Mouse (Mus musculus) heart, adult 2 months (tissue): ENCODE data around the gene Defb18. TPM values are rescaled to one million over a fixed set of nuclear protein-coding genes. Genes with fewer than 3 reads are reported as not detected.
"Not testable (repeated sequence)": the region's sequence is repeated elsewhere in the genome, so short reads cannot be mapped to it uniquely, and the experiment has no call there.

Experiments
- DNase-seq, 2 experiments: peaks; one replicate each; pipeline ENCODE4 v3.0.0; 2021
- H3K27ac ChIP-seq: fragments of 200-600 bp; 2 replicates; pipeline ENCODE4 v1.8.1; 2022
- H3K27me3 ChIP-seq: fragments of 200-500 bp; 2 replicates; pipeline ENCODE4 v1.6.1; 2012; ENCODE audit warnings: mild to moderate bottlenecking, low read length, inconsistent platforms, mixed read lengths; ENCODE audit not compliant: control insufficient read depth, insufficient read depth
- H3K36me3 ChIP-seq: fragments of 200-500 bp; 2 replicates; pipeline ENCODE4 v1.6.1; 2012; ENCODE audit warnings: low read length, inconsistent platforms; ENCODE audit not compliant: control insufficient read depth, insufficient read depth
- H3K4me1 ChIP-seq: fragments of 200-500 bp; 2 replicates; pipeline ENCODE4 v1.6.1; 2011; ENCODE audit warnings: low read length; ENCODE audit not compliant: control insufficient read depth, insufficient read depth
- H3K4me3 ChIP-seq: fragments of 200-600 bp; 2 replicates; pipeline ENCODE4 v1.8.1; 2022
- H3K79me2 ChIP-seq: fragments of 200-500 bp; replicated peaks from 2 replicates; pipeline ENCODE4 v1.6.1; 2012; ENCODE audit warnings: mild to moderate bottlenecking, inconsistent platforms, low read length, moderate library complexity, mixed read lengths; ENCODE audit not compliant: control insufficient read depth, insufficient read depth
- H3K9ac ChIP-seq: fragments of 200-500 bp; 2 replicates; pipeline ENCODE4 v1.6.1; 2012; ENCODE audit warnings: low read depth, mild to moderate bottlenecking, control low read depth, inconsistent platforms, low read length, mixed read lengths
- CTCF ChIP-seq: fragments of 200-600 bp; IDR thresholded peaks from 2 replicates; pipeline ENCODE4 v1.8.1; 2022; ENCODE audit warnings: antibody characterized with exemption, mild to moderate bottlenecking, moderate library complexity
- EP300 ChIP-seq: fragments of 200-500 bp; IDR thresholded peaks from 2 replicates; pipeline ENCODE4 v1.6.1; 2011; ENCODE audit warnings: low read depth, low read length, control low read depth; ENCODE audit not compliant: insufficient read depth
- POLR2A ChIP-seq: fragments of 200-500 bp; IDR thresholded peaks from 2 replicates; pipeline ENCODE4 v1.6.1; 2011; ENCODE audit warnings: mild to moderate bottlenecking, low read depth, low read length, control low read depth; ENCODE audit not compliant: insufficient read depth
- WGBS: fragments of 180-500 bp; shearing (Covaris S2); methylation state at CpG from one replicate; pipeline ENCODE4 v1.1.7; 2018; 5-methylcytosine and 5-hydroxymethylcytosine counted together
- intact Hi-C: fragments of 180-260 bp; cut with DNase I; formaldehyde crosslinking; loops from one replicate; pipeline ENCODE4 v1.15.1; 2025
- long read RNA-seq: library from polyadenylated mRNA; stranded (forward); transcript quantifications from one replicate; pipeline ENCODE4 v2.0.0, GENCODE M21; 2021
- polyA plus RNA-seq: library from polyadenylated mRNA; depleted of rRNA; stranded (reverse); fragments of >200 nt; gene quantifications from 2 replicates; pipeline ENCODE4 v1.2.3, GENCODE M21; 2012; rRNA removed
- total RNA-seq, 2 experiments: library from RNA; stranded (reverse); gene quantifications; 2 replicates each; pipeline ENCODE4 v1.2.3; 2021

Defb18 gene
- total RNA-seq (not detected), polyA plus RNA-seq (not detected in 2 replicates)
- long read RNA-seq, result 0 reads

DNA sequence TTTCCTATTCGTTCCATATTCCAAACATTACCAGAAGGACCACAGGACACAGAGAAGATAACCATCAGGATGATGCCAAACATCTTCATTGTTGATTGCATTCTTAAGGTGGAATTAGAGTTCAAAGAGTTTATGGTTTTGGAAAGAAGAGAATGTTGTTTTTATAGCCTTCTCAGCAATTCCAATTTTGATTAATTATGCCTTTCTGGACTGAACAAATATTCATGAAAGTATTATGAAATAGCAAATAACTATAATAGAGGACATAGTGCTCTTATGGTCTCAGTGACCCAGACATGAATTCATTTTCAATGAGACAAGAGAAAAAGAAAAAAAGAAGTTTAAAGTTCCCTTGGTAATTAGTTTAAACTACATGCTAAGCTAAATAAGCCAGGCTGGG lies at the start of gene Defb18:
Defb18 (minus strand) TSS at position 101 of the 400 bp plus-strand sequence.
- Histone ChIP-seq H3K36me3 (no peaks in the 10 kb centered on the region), H3K9ac (no peak within 1 kb of the TSS), H3K4me1 (no peaks in the 10 kb centered on the region), H3K27ac (no peak within 1 kb of the TSS), H3K4me3 (no peak within 1 kb of the TSS), H3K27me3 (no peaks in the 10 kb centered on the region), H3K79me2 (no peaks in the 10 kb centered on the region)
- DNase-seq, result no peak
- intact Hi-C loops, result no loop called here
- 46% methylated on average over 1 of the region's 1 CpGs for WGBS
- TF ChIP-seq CTCF, result no peak
- no peak for TF ChIP-seq POLR2A
- TF ChIP-seq EP300, result no peak

GRCm38 (mm10) chr1:18271095-18271494 lies 33.9 kb upstream of the Defb18 start:
- H3K9ac ChIP-seq, result no peak overlapping the region
- no peak overlapping the region for H3K27ac ChIP-seq
- DNase-seq, result no peak
- no peaks in the 10 kb centered on the region for H3K4me1 ChIP-seq
- no peaks in the 10 kb centered on the region for H3K36me3 ChIP-seq
- H3K79me2 ChIP-seq, result no peaks in the 10 kb centered on the region
- TF ChIP-seq EP300 (no peak), POLR2A (no peak), CTCF (no peak)
- intact Hi-C loops, result no loop called here
- 71% methylated on average over 4 of the region's 4 CpGs for WGBS
- H3K4me3 ChIP-seq, result no peak overlapping the region
- no peaks in the 10 kb centered on the region for H3K27me3 ChIP-seq

DNA sequence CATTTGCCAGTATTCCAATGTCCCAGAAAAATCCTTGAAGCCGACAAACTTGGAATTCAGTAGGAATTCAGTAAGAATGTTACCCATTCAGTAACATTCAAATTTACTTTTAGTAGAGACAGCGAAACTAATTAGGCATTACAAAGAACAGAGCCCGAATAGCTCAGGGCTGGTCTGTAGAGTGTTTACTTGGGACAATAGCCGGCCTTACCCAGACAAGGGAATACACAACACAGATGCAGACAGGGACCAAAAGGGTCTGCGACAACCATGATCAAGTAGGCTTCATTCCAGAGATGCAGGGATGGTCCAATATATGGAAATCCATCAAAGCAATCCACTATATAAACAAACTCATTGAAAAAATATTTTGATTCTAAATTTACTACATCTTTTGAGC lies 31.6 kb upstream of the Defb18 start:
- WGBS, result 74% methylated on average over 5 of the region's 5 CpGs
- Histone ChIP-seq H3K79me2 (no peaks in the 10 kb centered on the region), H3K36me3 (no peaks in the 10 kb centered on the region), H3K27ac (no peak overlapping the region), H3K4me1 (no peaks in the 10 kb centered on the region), H3K4me3 (no peak overlapping the region), H3K9ac (no peak overlapping the region), H3K27me3 (no peaks in the 10 kb centered on the region)
- TF ChIP-seq POLR2A, result no peak
- TF ChIP-seq CTCF, result no peak
- no peak for TF ChIP-seq EP300
- DNase-seq, result no peak
- intact Hi-C loops, result no loop called here

- Histone ChIP-seq H3K79me2 (no peaks in the 10 kb centered on the region), H3K4me1 (no peaks in the 10 kb centered on the region), H3K9ac (no peak within 1 kb of the TSS), H3K4me3 (no peak within 1 kb of the TSS), H3K27me3 (no peaks in the 10 kb centered on the region), H3K36me3 (no peaks in the 10 kb centered on the region), H3K27ac (no peak within 1 kb of the TSS)
- intact Hi-C loops, result no loop called here
- TF ChIP-seq EP300 (no peak), POLR2A (no peak), CTCF (no peak)
- DNase-seq, result no peak
Measured at GRCm38 (mm10) chr1:18265038-18265437, 27.8 kb upstream of the Defb18 start, which contains the start of gene Defb41. Gene Defb41 (minus strand): TSS chr1:18265138.

DNA sequence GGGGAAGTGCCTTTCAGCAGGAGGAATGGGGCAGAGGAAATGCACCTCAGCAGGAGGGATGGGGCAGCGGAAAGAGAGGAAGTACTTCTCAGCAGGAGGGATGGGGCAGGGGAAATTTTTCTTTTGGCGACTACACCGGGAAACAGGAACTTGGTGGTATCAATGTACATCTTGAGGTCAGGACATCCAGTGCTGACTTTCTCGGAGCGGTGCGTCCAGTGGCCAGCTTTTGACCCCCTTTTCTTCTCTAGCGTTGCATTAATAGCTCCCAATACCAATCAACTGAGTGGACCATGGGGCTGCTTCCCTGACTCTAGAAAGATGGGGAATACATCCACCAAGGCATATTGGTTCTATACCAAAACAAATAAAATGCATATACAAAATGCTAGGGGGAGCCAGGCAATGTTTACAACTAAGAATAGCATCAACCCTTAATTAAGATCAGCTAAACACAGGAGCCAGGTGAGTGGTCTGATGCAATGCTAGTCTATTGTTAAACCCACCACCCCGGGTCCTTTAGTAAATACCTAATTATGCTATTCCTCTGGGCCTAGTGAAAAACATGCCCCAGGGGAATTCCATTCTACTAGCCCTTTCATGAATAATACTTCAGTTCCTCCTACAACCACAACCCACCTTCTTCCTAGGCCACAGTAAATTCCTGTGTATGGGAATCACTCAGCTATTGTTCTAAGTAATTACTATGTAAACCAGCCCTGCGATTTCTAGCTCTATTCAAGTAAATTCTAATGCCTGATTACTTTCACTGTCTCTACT lies 8.7 kb upstream of the Defb18 start:
- H3K4me3 ChIP-seq, intact Hi-C loops, H3K79me2 ChIP-seq, H3K27me3 ChIP-seq, H3K9ac ChIP-seq, H3K27ac ChIP-seq, DNase-seq, H3K4me1 ChIP-seq, H3K36me3 ChIP-seq: not testable (repeated sequence)
- 84% methylated on average over 9 of the region's 9 CpGs for whole genome bisulfite sequencing

DNA sequence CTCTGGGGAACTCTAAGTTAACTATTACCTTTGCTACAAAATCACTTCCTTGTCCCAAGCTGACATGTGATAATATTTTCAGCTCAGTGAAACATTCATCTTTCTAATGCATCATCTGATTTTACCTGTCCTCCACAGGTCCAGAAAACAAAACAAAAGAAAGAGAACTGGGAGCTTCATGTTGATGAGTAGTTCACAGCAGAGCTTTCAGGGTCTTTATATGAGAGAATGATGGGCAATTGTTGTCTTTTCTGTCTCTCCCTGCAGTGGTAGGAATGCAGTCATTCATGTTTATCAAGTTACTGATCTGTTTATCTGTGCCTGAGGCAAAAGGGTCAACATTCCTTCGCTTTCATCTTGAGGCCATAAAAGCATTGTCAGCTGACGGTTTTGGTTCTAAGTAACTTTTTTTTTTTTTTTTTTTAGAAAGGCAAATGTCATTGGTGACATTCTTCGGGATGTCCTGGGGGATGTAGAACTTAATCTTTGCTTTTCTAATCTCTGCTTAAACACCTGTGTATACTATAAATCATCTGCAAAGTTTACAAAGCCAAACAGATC lies 13.8 kb downstream of the Defb18 start:
- Histone ChIP-seq H3K36me3 (no peaks in the 10 kb centered on the region), H3K79me2 (no peaks in the 10 kb centered on the region), H3K9ac (no peak overlapping the region), H3K4me3 (no peak overlapping the region), H3K4me1 (no peaks in the 10 kb centered on the region), H3K27ac (no peak overlapping the region), H3K27me3 (no peaks in the 10 kb centered on the region)
- WGBS, result 16% methylated on average over 3 of the region's 3 CpGs
- DNase-seq, result no peak
- intact Hi-C loops, result no loop called here
- TF ChIP-seq POLR2A (no peak), CTCF (no peak), EP300 (no peak)
